Mouse (Mus musculus) kidney, postnatal 0 days (tissue): ENCODE data around the gene Cox20. TPM values are rescaled to one million over a fixed set of nuclear protein-coding genes. Genes with fewer than 3 reads are reported as not detected.

Source experiments
- ATAC-seq: fragments of 200-750 bp; cut with Nextera tagmentation; replicated peaks from 2 replicates; pipeline ENCODE4 v1.8.0; 2017; ENCODE audit warnings: low read depth, moderate number of reproducible peaks, moderate TSS enrichment, moderate library complexity; ENCODE audit not compliant: low FRiP score
- DNase-seq: peaks from one replicate; pipeline ENCODE4 v3.0.0-alpha.2; 2016; ENCODE audit warnings: low spot score
- H3K27ac ChIP-seq: fragments of 300-500 bp; sonication (generic); 2 replicates; pipeline ENCODE4 v1.5.1; 2014; ENCODE audit warnings: mild to moderate bottlenecking
- H3K27me3 ChIP-seq: fragments of 300-500 bp; sonication (generic); 2 replicates; pipeline ENCODE4 v1.6.1; 2014; ENCODE audit warnings: low read length, mixed read lengths; ENCODE audit not compliant: insufficient read depth
- H3K36me3 ChIP-seq: fragments of 300-500 bp; sonication (generic); 2 replicates; pipeline ENCODE4 v1.6.1; 2014; ENCODE audit warnings: low read length, mixed read lengths; ENCODE audit not compliant: insufficient read depth
- H3K4me1 ChIP-seq: fragments of 300-500 bp; sonication (generic); replicated peaks from 2 replicates; pipeline ENCODE4 v1.6.1; 2014; ENCODE audit warnings: antibody characterized with exemption, low read length, mixed read lengths; ENCODE audit not compliant: insufficient read depth
- H3K4me2 ChIP-seq: fragments of 300-500 bp; sonication (generic); 2 replicates; pipeline ENCODE4 v1.6.1; 2014; ENCODE audit warnings: mild to moderate bottlenecking, low read length, moderate library complexity, mixed read lengths
- H3K4me3 ChIP-seq: fragments of 300-500 bp; sonication (generic); replicated peaks from 2 replicates; pipeline ENCODE4 v1.5.1; 2014; ENCODE audit warnings: low read depth, low read length
- H3K9ac ChIP-seq: fragments of 300-500 bp; sonication (generic); 2 replicates; pipeline ENCODE4 v1.6.1; 2014; ENCODE audit warnings: low read depth, low read length
- H3K9me3 ChIP-seq: fragments of 300-500 bp; sonication (generic); replicated peaks from 2 replicates; pipeline ENCODE4 v1.6.1; 2016; ENCODE audit warnings: low read length, inconsistent platforms, mixed read lengths
- CTCF ChIP-seq: IDR thresholded peaks from 2 replicates; pipeline ENCODE4 v1.5.1; 2016; ENCODE audit warnings: antibody characterized with exemption, low read depth, mild to moderate bottlenecking, moderate library complexity
- WGBS: fragments of 180-500 bp; shearing (Covaris S2); extraction: QIAGEN DNeasy Blood & Tissue Kit; methylation state at CpG from one replicate; pipeline ENCODE4 v1.1.7; 2014; 5-methylcytosine and 5-hydroxymethylcytosine counted together
- microRNA-seq: library from miRNA; unstranded; fragments of <30 nt; microRNA quantifications from one replicate; pipeline ENCODE4, GENCODE M21; 2016
- polyA plus RNA-seq: library from polyadenylated mRNA; unstranded; fragments of >200 nt; fragmentation: Nextera tagmentation; extraction: Ambion mirVana; gene quantifications from 2 replicates; pipeline ENCODE4 v1.2.1, GENCODE M21; 2015

The Cox20 gene
- polyA plus RNA-seq, 1 experiment from 2014 or later: 225 TPM

- H3K27me3 ChIP-seq: no peaks in the 10 kb centered on the region
- ATAC-seq (no peak), DNase-seq (no peak)
- H3K4me1 ChIP-seq: no peaks in the 10 kb centered on the region
- H3K9ac ChIP-seq: no peak overlapping the region
- no peaks in the 10 kb centered on the region for H3K36me3 ChIP-seq
- no peak overlapping the region for H3K4me3 ChIP-seq
- no peaks in the 10 kb centered on the region for H3K9me3 ChIP-seq
- no peak overlapping the region for H3K4me2 ChIP-seq
- TF ChIP-seq CTCF: no peak
- H3K27ac ChIP-seq: no peak overlapping the region
- 80% methylated on average over 6 of the region's 6 CpGs for WGBS
These were observed 46.2 kb downstream of the Cox20 start for GRCm38 (mm10) chr1:178365171-178365570.

- Histone ChIP-seq H3K4me2 (peak overlapping the region; percentile 68; the same call in 1 of the 2 replicates), H3K4me3 (no peak overlapping the region), H3K9ac (no peak overlapping the region), H3K27ac (peak overlapping the region; percentile 85; the same call in 1 of the 2 replicates), H3K4me1 (no peaks in the 10 kb centered on the region), H3K27me3 (no peaks in the 10 kb centered on the region), H3K36me3 (no peaks in the 10 kb centered on the region), H3K9me3 (no peaks in the 10 kb centered on the region)
- no peak for TF ChIP-seq CTCF
- no peak for DNase-seq
- WGBS: 42% methylated on average over 6 of the region's 6 CpGs
- ATAC-seq: no peak
These were observed 49.2 kb downstream of the Cox20 start for GRCm38 (mm10) chr1:178368121-178368520.

GRCm38 (mm10) chr1:178368548-178369271 lies 49.8 kb downstream of the Cox20 start:
- 2% methylated on average over 36 of the region's 36 CpGs for WGBS
- no peaks in the 10 kb centered on the region for H3K27me3 ChIP-seq
- ATAC-seq (peak; percentile 97), DNase-seq (peak; percentile 90)
- no peaks in the 10 kb centered on the region for H3K36me3 ChIP-seq
- H3K9me3 ChIP-seq: no peaks in the 10 kb centered on the region
- H3K4me2 ChIP-seq: peak overlapping the region; percentile 68
- peak overlapping the region; percentile 39 for H3K4me3 ChIP-seq
- peak overlapping the region; percentile 57 for H3K9ac ChIP-seq
- peak overlapping the region; percentile 85 for H3K27ac ChIP-seq
- no peaks in the 10 kb centered on the region for H3K4me1 ChIP-seq
- no peak for TF ChIP-seq CTCF

GRCm38 (mm10) chr1:178369272-178369651 lies 50.3 kb downstream of the Cox20 start:
- no peaks in the 10 kb centered on the region for H3K4me1 ChIP-seq
- peak overlapping the region; percentile 57 for H3K9ac ChIP-seq
- H3K4me2 ChIP-seq: peak overlapping the region; percentile 68
- peak overlapping the region; percentile 39 for H3K4me3 ChIP-seq
- H3K27ac ChIP-seq: peak overlapping the region; percentile 85
- H3K27me3 ChIP-seq: no peaks in the 10 kb centered on the region
- 1% methylated on average over 11 of the region's 11 CpGs for WGBS
- no peak for TF ChIP-seq CTCF
- peak; percentile 76 for DNase-seq
- peak; percentile 91 for ATAC-seq
- no peaks in the 10 kb centered on the region for H3K9me3 ChIP-seq
- no peaks in the 10 kb centered on the region for H3K36me3 ChIP-seq

Small RNAs within 50 kb of the gene (microRNA-seq; reads per million reads assigned to microRNA genes)
- gene Gm27458: not detected

Other genes starting within 250 kb of the Cox20 start
- 24.2 and 25.4 TPM in 2 replicates for gene Desi2, start 131.7 kb upstream of the Cox20 start, polyA plus RNA-seq
- gene Hnrnpu, start 18.7 kb downstream of the Cox20 start, polyA plus RNA-seq: 274 and 302 TPM in 2 replicates
- 8.1 TPM in 2 replicates for gene Efcab2, start 87.0 kb downstream of the Cox20 start, polyA plus RNA-seq
- 6.4 and 6.9 TPM in 2 replicates for gene Kif26b, start 210.0 kb downstream of the Cox20 start, polyA plus RNA-seq